Mouse (Mus musculus): ENCODE measurements around the gene Gbp2b. TPM values are rescaled to one million over a fixed set of nuclear protein-coding genes. Genes with fewer than 3 reads are reported as not detected.

The Gbp2b gene
- total RNA-seq (2023), result 0.26 TPM

GRCm38 (mm10) chr3:142594547-142594946, at the start of gene Gbp2b:
Gene Gbp2b (plus strand): TSS chr3:142594847.

GRCm38 (mm10) chr3:142559632-142560228, 34.9 kb upstream of the Gbp2b start, which contains the start of gene Gbp3:
Gene Gbp3 (plus strand): TSS chr3:142560026.

GRCm38 (mm10) chr3:142620111-142620955, 25.7 kb downstream of the Gbp2b start, which contains the start of gene Gbp2:
Gene Gbp2 (plus strand): TSS chr3:142620602.

Other genes starting within 250 kb of the Gbp2b start
- 46.6 TPM for gene Pdlim5, start 199.2 kb upstream of the Gbp2b start, total RNA-seq (2023)
- gene Gbp5, start 100.9 kb upstream of the Gbp2b start, total RNA-seq (2023), result 18.6 TPM
- 37.0 TPM for gene Gbp7, start 64.5 kb upstream of the Gbp2b start, total RNA-seq (2023)
- gene Gbp3, start 34.8 kb upstream of the Gbp2b start, total RNA-seq (2023), result 106 TPM
- gene Gbp2, start 25.8 kb downstream of the Gbp2b start, total RNA-seq (2023), result 27.0 TPM
- 2.8 TPM for gene Kyat3, start 106.2 kb downstream of the Gbp2b start, total RNA-seq (2023)
- 63.9 TPM for gene Gtf2b, start 170.2 kb downstream of the Gbp2b start, total RNA-seq (2023)

Measured in CD4-positive naive resting alpha-beta T cell, adult 76 days (primary cell).